Mouse (Mus musculus): ENCODE data around the gene Hist1h4k. TPM values are rescaled to one million over a fixed set of nuclear protein-coding genes. Genes with fewer than 3 reads are reported as not detected.

Gene Hist1h4k
- polyA plus RNA-seq, 1 experiment from 2014 or later, result 1.1 TPM

DNA sequence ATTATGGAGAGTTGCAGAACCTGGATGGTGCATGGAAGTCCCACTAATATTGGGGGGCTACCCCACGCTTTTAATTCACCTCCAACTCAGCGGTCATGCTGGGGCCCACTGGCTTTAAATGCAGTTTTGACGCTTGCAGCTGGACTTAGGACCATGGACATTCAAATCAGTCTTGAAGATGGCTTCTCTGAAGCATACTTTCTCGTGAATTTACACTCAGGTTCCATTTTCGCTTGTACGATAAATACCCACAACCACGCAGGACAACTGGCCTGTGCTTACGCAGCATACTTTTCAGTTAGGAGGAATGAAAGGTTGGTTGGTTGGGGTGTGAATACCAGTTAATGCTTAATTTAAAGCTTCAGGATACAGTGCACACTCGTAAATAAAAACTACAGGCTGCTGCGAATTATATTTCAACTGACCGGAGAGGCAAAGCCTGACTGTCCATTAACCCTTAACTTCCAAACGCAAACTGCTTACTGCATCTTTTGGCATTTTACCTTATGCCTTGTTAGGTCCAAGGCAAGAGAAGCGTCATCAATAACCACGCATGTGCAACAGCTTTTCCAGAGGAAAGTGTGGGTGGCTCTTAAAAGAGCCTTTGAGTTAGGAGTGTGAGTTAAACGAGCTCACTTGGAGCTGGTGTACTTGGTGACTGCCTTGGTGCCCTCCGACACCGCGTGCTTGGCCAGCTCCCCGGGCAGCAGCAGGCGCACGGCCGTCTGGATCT, 35.0 kb downstream of the Hist1h4k start:
- Histone ChIP-seq H3K4me3 (ENCODE audit: low read depth, low read length) (peak overlapping the region; percentile 34), H3K4me1 (replicated peaks; ENCODE audit: control insufficient read depth, insufficient read depth) (peaks cover 8% of the 10 kb centered on the region), H3K36me3 (ENCODE audit: control insufficient read depth, insufficient read depth, low read length) (no peaks in the 10 kb centered on the region), H3K4me2 (replicated peaks; ENCODE audit: low read depth) (peak overlapping the region; percentile 61), H3K27ac (replicated peaks) (peak overlapping the region; percentile 82), H3K9me3 (ENCODE audit: control insufficient read depth, low read length) (no peaks in the 10 kb centered on the region), H3K27me3 (ENCODE audit: control insufficient read depth, insufficient read depth, low read length) (no peaks in the 10 kb centered on the region), H3K9ac (ENCODE audit: low read length) (peak overlapping the region; percentile 56)
- no peak for TF ChIP-seq CTCF (IDR thresholded peaks at IDR 0.05; ENCODE audit: low read depth)
- TF ChIP-seq EP300 (optimal IDR thresholded peaks at IDR 0.05), result no peak
- no peak for DNase-seq (ENCODE audit: low spot score)
- no peak for ATAC-seq (ENCODE audit: low FRiP score, low TSS enrichment)
- WGBS, result under 1% methylated on average over 21 of the region's 22 CpGs

DNA sequence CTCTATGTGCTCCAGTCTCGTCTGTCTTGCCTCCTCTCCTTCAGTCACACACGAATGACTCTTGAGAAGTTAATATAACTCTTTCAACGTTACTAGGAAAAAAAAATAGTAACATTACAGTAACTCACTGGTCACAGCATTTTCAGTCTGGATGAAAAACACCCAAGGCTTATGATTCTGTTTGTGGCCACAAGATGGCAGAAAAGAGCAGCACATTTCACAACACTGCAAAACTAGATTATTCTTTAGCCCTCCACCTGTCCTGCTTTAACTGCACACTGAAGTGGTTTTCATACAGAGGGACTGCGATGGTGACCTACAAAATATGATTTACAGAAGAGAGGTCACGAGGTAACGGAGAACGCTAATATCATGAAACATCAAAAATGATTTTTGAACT, 35.6 kb downstream of the Hist1h4k start:
- peak overlapping the region; percentile 34 for H3K4me3 ChIP-seq (ENCODE audit: low read depth, low read length)
- peak; percentile 62 for DNase-seq (ENCODE audit: low spot score)
- WGBS, result under 1% methylated on average over 7 of the region's 7 CpGs
- H3K27me3 ChIP-seq (ENCODE audit: control insufficient read depth, insufficient read depth, low read length), result no peaks in the 10 kb centered on the region
- ATAC-seq (ENCODE audit: low FRiP score, low TSS enrichment), result no peak
- TF ChIP-seq EP300 (optimal IDR thresholded peaks at IDR 0.05) (no peak), CTCF (IDR thresholded peaks at IDR 0.05; ENCODE audit: low read depth) (peak; percentile 93)
- no peaks in the 10 kb centered on the region for H3K36me3 ChIP-seq (ENCODE audit: control insufficient read depth, insufficient read depth, low read length)
- peak overlapping the region; percentile 61 for H3K4me2 ChIP-seq (replicated peaks; ENCODE audit: low read depth)
- H3K9ac ChIP-seq (ENCODE audit: low read length), result no peak overlapping the region; the same call in 1 of the 2 replicates
- H3K27ac ChIP-seq (replicated peaks), result peak overlapping the region; percentile 82
- H3K4me1 ChIP-seq (replicated peaks; ENCODE audit: control insufficient read depth, insufficient read depth), result peaks cover 8% of the 10 kb centered on the region
- no peaks in the 10 kb centered on the region for H3K9me3 ChIP-seq (ENCODE audit: control insufficient read depth, low read length)

- no peaks in the 10 kb centered on the region for H3K27me3 ChIP-seq (ENCODE audit: control insufficient read depth, insufficient read depth, low read length)
- no peaks in the 10 kb centered on the region for H3K36me3 ChIP-seq (ENCODE audit: control insufficient read depth, insufficient read depth, low read length)
- no peak for ATAC-seq (ENCODE audit: low FRiP score, low TSS enrichment)
- WGBS, result 25% methylated on average over 4 of the region's 4 CpGs
- H3K9ac ChIP-seq (ENCODE audit: low read length), result no peak overlapping the region
- no peak for DNase-seq (ENCODE audit: low spot score)
- TF ChIP-seq EP300 (optimal IDR thresholded peaks at IDR 0.05) (no peak), CTCF (IDR thresholded peaks at IDR 0.05; ENCODE audit: low read depth) (no peak)
- H3K4me3 ChIP-seq (ENCODE audit: low read depth, low read length), result no peak overlapping the region
- 0 out of 2 replicates have a peak, but pooled peaks cover 3% of the 10 kb centered on the region for H3K4me1 ChIP-seq (replicated peaks; ENCODE audit: control insufficient read depth, insufficient read depth)
- H3K9me3 ChIP-seq (ENCODE audit: control insufficient read depth, low read length), result no peaks in the 10 kb centered on the region
- peak overlapping the region; percentile 64; the same call in 1 of the 2 replicates for H3K4me2 ChIP-seq (replicated peaks; ENCODE audit: low read depth)
- no peak overlapping the region for H3K27ac ChIP-seq (replicated peaks)
These were observed 38.6 kb downstream of the Hist1h4k start for GRCm38 (mm10) chr13:21711698-21712097.

GRCm38 (mm10) chr13:21710821-21711525, 39.3 kb downstream of the Hist1h4k start:
- 2% methylated on average over 22 of the region's 22 CpGs for whole genome bisulfite sequencing
- H3K4me2 ChIP-seq (replicated peaks; ENCODE audit: low read depth), result peak overlapping the region; percentile 64
- H3K27ac ChIP-seq (replicated peaks), result peak overlapping the region; percentile 56
- ATAC-seq (ENCODE audit: low FRiP score, low TSS enrichment) (peak; percentile 85), DNase-seq (ENCODE audit: low spot score) (peak; percentile 76)
- no peaks in the 10 kb centered on the region for H3K36me3 ChIP-seq (ENCODE audit: control insufficient read depth, insufficient read depth, low read length)
- H3K9me3 ChIP-seq (ENCODE audit: control insufficient read depth, low read length), result no peaks in the 10 kb centered on the region
- peak overlapping the region; percentile 43 for H3K9ac ChIP-seq (ENCODE audit: low read length)
- peak overlapping the region; percentile 72 for H3K4me3 ChIP-seq (ENCODE audit: low read depth, low read length)
- H3K27me3 ChIP-seq (ENCODE audit: control insufficient read depth, insufficient read depth, low read length), result no peaks in the 10 kb centered on the region
- H3K4me1 ChIP-seq (replicated peaks; ENCODE audit: control insufficient read depth, insufficient read depth), result 0 out of 2 replicates have a peak, but pooled peaks cover 3% of the 10 kb centered on the region
- TF ChIP-seq CTCF (IDR thresholded peaks at IDR 0.05; ENCODE audit: low read depth) (no peak), EP300 (optimal IDR thresholded peaks at IDR 0.05) (peak; percentile 7)

- Histone ChIP-seq H3K4me1 (replicated peaks; ENCODE audit: control insufficient read depth, insufficient read depth) (0 out of 2 replicates have a peak, but pooled peaks cover 2% of the 10 kb centered on the region), H3K4me3 (ENCODE audit: low read depth, low read length) (peak overlapping the region; percentile 72), H3K27ac (replicated peaks) (peak overlapping the region; percentile 86), H3K27me3 (ENCODE audit: control insufficient read depth, insufficient read depth, low read length) (no peaks in the 10 kb centered on the region), H3K36me3 (ENCODE audit: control insufficient read depth, insufficient read depth, low read length) (no peaks in the 10 kb centered on the region), H3K9me3 (ENCODE audit: control insufficient read depth, low read length) (no peaks in the 10 kb centered on the region), H3K4me2 (replicated peaks; ENCODE audit: low read depth) (peak overlapping the region; percentile 64), H3K9ac (ENCODE audit: low read length) (peak overlapping the region; percentile 59)
- TF ChIP-seq CTCF (IDR thresholded peaks at IDR 0.05; ENCODE audit: low read depth), result peak; percentile 90
- peak; percentile 66 for TF ChIP-seq EP300 (optimal IDR thresholded peaks at IDR 0.05)
- DNase-seq (ENCODE audit: low spot score) (peak; percentile 88), ATAC-seq (ENCODE audit: low FRiP score, low TSS enrichment) (peak; percentile 84)
- under 1% methylated on average over 32 of the region's 32 CpGs for WGBS
These were observed 40.1 kb downstream of the Hist1h4k start for GRCm38 (mm10) chr13:21710031-21710711.

Measured in stomach, postnatal 0 days (tissue).